Mouse (Mus musculus) erythroblast, embryonic 14.5 days (primary cell): ENCODE data around the gene E130309D02Rik.

ENCODE experiments used
- GATA1 ChIP-seq: IDR thresholded peaks from 2 replicates; pipeline ENCODE4 v1.6.1; 2012; ENCODE audit warnings: low read length, inconsistent platforms, mixed read lengths
- TAL1 ChIP-seq: IDR thresholded peaks from 3 replicates; pipeline ENCODE4 v1.6.1; 2012; ENCODE audit warnings: low read length, inconsistent platforms, mixed read lengths

DNA sequence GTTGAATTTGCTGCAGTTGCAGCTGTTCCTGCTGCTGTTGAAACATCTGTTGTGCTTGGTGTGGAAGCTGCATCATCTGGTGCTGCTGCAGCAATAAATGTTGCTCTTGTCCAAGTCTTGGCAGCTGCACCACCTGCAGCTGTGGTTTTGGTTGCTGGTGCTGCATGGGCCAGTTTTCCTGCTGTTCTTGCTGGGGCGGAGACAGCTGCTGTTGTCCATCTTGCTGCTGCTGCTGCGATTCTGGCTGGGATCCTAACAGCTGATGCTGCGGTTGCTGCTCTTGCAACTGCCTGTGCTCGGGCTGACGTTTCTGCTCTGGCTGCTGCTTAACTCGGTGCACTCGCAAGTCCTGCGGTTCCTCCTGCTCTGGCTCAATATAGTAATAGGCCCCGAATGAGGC lies 25.9 kb downstream of the E130309D02Rik start:
- no peak for TF ChIP-seq TAL1
- no peak for TF ChIP-seq GATA1
